Mouse (Mus musculus): ENCODE measurements around the gene Chrna10.

- no peak for TF ChIP-seq CTCF (IDR thresholded peaks at IDR 0.05; ENCODE audit: borderline replicate concordance, control insufficient read depth, extremely low read depth, insufficient read depth, low read length, poor library complexity)
- TF ChIP-seq POLR2A (IDR thresholded peaks at IDR 0.05; ENCODE audit: control insufficient read depth, extremely low read depth, insufficient read depth, low read length, poor library complexity) = no peak
Observed at GRCm38 (mm10) chr7:102109746-102110145, 6.9 kb downstream of the Chrna10 start.

All from thymus, adult 2 months (tissue).